Mouse (Mus musculus): ENCODE measurements around the gene Tfr2.

Tfr2 gene

DNA sequence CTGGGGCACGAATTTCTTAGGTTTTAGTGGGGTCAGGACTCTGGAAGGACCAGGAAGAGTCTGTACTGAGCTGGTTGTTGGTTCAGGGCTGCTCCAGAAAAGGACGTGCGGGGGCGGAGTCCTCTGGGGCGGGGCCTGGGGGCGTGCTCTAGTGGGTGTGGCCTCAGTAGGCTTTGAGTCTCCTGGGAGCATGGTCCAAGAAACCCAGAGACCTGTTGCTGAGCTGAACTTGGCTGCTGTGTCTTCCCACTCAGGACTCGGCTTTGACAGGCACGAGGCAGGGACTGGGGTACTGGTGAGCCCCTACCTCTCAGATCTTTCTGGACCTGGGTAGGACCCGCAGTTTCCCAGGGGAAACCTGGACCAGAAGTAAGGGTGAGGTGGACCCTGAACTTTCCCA lies at the start of gene Tfr2:
Gene Tfr2 (plus strand): TSS at position 176 of the 400 bp plus-strand sequence.
- DNase-seq (ENCODE audit: low spot score), result peak; percentile 71

DNA sequence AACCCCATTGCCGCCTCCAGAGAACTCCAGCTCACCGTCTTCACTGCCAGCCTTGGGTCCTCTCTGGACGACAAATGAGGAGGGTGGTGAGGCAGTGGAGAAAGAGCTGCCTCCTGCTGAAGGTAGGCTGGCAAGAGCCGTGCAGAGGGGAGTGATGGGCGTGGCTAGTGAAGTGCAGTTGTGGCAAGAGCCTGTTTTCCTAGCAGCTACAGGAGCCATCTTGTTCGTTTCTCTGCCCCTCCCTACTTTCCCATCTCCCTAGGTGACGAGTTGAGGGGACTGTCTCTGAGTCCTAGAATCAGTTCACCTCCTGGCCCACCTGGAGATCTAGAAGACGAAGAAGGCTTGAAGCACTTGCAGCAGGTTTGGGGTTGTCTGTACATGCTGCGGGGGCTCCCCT lies 47.8 kb upstream of the Tfr2 start:
- DNase-seq (ENCODE audit: low spot score), result no peak

DNA sequence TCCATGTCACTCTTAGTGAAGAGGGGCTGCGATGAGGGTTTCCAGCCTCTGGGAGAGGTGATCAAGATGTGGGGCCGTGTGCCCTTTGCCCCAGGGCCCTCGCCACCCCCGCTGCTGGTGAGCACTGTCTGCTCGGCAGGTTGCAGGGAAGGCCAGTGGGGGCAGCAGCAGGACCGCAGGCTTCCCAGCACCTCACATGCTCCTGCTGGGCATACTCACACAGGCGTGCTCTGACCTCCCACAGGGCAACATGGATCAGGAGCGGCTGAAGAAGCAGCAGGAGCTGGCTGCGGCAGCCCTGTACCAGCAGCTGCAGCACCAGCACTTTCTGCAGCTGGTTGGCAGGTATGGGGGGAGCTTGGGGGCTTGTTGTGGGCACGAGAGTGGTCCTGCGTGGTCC lies 46.9 kb upstream of the Tfr2 start:
- DNase-seq (ENCODE audit: low spot score), result no peak

DNA sequence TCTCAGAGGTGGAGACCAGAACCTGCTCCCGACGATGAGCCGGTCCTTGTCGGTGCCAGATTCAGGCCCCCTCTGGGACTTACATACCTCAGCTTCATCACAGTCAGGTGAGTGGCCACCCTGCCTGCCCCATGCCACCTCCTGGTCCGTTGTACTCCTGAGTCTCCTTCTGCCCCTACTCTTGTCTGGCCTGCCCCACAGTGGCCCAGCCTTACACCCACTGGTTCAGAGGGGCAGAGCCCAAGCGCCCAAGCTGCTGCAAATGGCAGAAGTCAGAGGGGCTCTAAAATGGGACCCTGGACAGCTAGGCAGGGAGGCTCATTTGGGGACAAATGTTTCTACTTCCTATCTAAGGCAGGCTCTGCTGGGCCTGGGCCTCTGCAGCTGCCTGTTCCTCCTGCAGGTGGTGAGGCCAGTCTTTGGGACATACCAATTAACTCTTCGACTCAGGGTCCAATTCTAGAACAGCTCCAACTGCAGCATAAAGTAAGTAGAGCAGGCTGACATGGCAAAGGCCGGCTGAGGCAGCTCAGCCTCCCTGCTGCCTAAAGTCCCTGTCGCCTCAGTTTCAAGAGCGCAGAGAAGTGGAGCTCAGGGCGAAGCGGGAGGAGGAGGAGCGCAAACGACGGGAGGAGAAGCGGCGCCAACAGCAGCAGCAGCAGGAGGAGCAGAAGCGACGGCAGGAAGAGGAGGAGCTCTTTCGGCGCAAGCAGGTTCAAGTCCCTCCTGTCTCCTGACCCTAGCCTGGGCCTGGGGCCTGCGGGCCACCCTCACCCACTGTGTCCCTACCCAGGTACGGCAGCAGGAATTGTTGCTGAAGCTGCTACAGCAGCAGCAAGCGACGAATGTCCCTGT lies 46.0 kb upstream of the Tfr2 start:
- no peak for DNase-seq (ENCODE audit: low spot score)

DNA sequence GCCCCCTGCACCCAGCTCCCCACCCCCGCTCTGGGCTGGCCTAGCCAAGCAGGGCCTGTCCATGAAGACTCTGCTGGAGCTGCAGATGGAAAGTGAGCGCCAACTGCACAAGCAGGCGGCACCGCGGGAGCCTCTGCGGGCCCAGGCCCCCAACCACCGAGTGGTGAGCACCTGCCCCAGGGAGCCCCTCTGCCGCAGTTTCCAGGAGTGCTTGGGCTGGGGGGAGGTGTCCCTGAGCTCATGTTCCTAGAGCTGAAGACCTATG lies 45.5 kb upstream of the Tfr2 start:
- no peak for DNase-seq (ENCODE audit: low spot score)

DNA sequence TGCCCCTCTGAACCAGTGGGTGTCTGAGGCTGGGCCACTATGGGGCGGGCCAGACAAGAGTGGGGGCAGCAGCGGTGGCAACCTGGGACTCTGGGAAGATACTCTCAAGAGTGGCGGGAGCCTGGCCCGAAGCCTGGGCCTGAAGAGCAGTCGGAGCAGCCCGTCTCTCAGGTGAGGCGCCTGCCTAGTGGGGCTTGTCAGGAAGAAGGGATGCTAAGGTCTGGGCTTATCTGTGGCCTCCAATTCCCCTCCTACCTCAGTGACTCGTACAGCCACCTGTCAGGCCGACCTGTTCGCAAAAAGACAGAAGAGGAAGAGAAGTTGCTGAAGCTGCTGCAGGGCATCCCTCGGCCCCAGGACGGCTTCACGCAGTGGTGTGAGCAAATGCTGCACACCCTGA lies 45.0 kb upstream of the Tfr2 start:
- DNase-seq (ENCODE audit: low spot score), result no peak

DNA sequence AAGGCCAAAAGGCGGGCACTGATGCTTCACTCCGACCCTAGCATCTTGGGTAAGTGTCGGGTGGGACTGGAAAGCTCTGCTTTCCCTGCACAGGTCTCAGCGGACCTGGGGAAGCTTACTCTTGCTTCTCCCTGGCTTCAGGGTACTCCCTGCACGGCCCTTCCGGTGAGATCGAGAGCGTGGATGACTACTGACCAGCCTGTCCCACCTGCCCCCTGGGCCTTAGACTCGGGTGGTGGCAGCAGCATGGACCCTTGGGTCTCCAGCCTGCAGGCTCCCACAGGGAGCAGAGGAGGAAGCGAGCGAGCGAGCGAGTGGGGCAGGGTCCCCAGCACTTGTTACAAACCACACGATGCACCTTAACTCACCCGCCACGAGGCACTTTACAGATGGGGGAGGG lies 44.1 kb upstream of the Tfr2 start:
- DNase-seq (ENCODE audit: low spot score), result no peak

DNA sequence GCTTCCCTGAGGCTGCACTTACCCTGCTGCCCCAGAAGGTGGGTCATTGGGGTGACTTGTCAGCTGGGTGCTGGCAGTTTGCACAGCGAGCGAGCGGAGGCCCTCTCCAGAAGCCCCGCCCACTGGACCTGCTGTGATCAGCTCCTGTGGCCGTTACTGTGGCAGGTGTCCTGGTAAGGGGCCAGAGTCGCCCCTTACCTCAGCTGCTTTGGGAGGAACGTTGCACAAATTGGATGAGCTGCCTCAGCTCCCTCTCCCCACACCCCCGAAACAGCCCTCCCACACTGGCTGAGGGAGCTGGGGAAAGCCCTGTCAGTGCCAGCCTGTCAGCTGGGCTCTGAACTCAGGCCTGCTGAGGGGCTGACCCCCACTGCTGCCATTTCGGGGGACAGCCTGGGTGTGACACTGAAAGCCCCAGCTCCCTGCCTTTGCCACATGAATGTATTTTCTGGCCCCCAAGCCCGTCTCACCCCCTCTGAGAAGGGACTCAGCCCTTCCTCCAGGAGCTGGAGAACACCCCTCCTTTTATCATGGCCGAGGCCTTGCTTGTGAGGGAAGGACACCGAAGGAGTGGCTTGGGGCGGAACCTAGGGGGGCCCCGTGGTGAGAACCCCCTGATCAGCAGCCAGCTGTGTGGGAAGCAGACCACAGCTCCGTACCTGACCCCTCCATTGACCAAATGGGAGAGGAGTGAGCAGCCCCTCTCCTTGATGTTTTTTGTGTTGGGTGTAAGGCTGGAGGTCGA lies 43.3 kb upstream of the Tfr2 start:
- no peak for DNase-seq (ENCODE audit: low spot score)

DNA sequence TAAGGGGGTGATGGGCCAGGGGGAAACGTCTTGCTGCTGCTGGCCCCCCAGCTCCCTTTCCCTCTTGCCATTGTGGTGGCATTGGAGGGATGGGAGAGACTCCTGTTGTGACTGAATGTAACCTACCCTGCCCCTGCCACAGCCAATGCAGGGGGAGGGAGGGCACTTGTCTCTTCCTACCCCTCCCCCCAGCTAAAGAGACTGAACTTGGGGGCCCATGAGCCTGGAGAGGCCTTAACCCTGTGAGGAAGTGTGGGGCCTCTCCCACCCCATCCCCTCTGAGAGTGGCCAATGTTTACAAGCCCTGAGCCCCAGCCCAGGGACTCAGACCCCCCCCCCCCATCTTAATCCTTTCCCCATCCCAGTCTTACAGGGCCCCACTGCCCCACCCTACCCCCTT lies 42.2 kb upstream of the Tfr2 start:
- no peak for DNase-seq (ENCODE audit: low spot score)

DNA sequence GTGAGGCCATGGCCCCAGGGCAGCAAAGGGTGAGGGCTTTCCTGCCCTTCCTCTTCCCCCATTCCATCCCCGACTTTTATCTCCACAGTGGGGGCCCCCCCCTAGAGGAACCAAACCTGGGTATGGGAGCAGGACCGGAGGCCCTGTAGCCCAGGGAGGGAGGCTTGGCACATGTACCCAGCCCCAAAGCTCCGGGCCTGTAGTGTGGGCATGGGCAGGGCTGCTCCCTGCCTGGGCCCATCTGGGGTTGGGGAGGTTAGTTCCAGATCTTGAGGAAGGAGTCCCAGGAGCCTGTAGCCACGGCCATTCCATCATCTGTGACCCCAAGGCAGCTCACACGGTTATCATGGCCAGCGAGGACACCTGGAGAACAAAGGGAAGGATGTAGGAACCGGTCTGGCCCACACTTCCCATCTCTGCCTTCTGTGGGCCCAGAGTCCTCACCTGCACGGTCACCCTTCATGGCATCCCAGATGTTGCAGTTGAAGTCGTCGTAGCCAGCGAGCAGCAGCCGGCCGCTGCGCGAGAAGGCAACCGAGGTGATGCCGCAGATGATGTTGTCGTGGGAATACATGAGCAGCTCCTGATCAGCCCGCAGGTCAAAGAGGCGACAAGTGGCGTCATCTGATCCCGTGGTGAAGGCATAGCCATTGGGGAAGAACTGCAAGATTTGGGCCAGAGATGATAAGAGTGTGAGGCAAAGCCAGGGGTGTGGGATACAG lies 41.2 kb upstream of the Tfr2 start:
- no peak for DNase-seq (ENCODE audit: low spot score)

DNA sequence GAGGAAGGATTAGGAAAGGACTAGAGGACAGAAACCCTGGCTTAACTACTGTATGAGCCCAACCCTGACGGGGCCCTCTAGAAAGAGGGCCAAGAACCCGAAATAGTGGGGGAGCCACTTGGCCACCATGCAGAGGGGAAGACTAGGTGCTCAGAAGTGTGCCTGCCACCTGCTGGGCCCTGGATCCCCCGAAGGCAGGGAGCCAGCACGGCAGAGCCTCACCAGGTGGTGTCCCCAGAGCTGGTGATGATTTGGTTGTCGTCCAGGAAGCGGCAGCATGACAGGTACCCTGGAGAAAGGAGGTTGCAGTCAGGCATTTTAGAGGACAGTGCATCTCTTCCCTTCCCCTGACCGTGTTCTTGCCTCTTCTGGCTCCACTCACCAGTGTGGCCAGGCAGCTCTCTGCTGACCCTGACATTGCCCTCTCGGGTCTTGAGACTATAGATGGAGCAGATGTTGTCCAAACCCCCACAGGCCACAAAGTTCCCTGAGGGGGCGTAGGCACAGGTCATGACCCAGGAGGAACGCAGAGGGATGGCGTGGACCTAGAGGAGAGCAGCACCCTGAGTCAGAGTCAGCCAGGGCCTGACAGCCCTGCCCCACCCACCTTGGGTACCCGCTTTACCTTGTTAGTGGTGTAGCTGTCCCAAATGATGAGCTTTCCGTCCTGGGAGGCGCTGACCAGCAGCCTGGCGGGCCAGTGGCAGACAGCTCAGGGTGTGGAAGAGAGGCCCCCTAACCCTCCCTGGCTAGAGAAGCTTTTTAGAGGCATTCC lies 40.2 kb upstream of the Tfr2 start:
- no peak for DNase-seq (ENCODE audit: low spot score)

DNA sequence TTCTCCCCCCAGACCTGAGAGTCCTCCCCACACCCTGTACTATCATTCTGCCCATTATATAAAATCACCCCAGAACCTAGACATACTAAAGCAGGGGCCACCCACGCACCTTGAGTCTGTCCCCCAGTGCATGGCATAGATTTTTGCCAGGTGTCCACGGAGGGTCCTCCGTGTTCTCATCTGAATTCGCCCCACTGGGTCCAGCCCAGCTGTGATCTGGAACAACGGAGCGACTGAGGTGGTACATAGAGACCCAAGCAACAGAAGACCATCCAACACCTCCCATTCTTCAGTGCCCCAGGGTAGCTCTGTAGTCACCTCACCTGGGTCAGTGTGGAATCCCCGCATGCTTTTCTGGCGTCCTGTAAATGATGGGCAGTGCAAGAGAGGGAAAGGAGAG lies 39.6 kb upstream of the Tfr2 start:
- DNase-seq (ENCODE audit: low spot score), result no peak

DNA sequence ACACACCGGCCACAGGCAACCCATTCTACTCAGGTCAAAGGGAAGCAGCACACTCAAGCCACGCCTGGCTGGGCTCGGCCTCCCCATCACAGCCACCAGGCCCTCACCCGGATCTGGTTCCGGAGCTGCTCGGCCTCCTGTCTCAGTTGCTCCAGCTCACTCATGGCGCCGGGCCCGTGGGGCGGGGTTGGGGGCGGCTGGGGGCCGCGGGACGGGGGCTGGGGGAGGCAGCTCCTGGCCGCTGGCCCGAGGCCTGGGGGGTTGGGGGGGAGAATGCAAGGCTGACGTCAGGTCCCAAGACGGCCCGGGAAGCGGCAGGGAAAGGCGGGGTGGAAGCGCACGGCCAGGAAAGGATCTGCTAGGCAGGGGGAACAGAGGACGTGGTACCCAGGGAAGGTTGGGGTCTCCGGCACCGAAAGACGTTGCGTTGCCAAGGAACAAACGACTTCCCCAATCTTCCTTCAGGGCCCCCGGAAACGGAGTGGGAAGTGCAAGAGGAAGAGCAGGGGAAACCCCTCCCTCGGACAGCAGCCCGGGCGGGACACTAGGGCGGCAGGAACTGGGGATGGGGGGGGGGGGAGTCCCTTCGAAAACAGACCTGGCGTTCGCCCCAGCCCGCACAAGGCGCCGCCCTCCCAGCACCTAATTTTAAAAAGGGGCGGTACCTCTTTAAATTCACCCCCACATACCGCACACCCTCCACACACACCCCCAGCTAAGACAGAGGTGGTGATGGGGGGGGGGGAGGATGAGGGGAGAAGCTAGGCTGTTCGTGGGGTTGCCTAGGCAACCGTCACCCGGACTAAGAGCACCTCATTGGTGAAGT lies 38.8 kb upstream of the Tfr2 start:
- DNase-seq (ENCODE audit: low spot score), result peak; percentile 72

DNA sequence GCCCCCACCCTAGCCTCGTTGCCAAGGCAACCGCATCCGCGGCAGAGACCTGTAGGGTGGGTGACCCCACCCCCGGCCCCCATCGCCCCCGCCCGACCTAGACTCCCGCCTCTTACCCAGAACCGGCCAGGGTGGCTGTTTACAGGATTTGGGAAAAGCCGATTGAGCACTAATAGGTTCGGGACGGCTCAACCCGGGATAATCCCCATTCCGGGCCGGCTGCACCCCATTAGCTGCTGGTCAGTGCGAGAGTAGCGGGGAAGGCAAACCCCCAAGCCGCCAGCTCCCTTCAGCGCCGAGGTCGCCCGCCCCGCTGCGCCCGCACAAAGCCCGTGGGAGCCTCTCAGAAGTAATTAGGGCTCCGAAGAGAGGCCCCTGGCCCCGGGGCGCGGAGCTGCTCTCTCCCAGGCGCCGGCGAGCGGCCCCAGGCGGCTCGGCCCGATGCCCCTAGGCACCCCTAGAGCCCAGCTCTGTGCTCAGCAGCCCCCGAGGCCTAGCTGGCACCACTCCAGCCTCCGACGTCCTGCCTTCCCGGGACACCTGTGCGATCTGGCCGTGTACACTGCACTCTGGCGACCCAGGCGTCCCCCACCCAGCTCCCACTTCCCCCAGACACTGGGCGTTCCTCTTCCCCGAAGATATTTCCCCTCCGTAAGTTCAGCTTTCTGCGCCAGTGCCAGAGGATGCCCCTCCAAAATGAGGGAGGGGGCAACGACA lies 38.1 kb upstream of the Tfr2 start:
- peak; percentile 70 for DNase-seq (ENCODE audit: low spot score)

DNA sequence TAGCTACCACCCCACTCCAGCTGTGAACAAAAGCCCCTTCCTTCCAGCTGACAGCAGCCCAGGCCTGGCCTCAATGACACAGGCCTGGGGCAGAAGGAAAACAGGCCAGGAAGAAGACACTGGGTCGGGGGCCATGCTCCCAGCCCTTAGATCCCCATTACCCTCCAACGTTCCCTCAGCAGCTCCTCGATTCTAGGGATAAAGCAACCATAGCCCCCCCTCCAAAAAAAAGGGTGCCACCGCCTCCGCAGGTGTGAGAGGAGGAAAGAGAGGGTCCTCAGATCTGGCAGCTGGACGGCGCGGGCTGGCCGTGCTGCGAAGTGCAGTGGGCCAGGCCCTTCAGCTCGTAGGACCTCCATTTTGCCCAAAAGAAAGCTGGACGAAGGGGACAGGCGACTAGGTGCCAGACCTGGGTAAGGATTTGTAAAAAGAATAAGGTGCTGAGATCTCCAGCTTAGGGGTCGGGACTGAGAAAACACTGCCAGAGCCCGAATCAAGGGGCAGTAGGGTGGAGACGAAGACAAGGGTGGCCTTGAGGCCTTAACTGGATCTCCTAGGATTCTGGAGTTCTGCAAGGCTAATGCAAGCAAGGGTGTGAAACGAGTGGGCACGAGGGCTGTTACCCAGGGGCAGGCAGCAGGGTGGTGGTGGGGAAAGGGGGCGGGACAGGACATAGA lies 37.4 kb upstream of the Tfr2 start:
- DNase-seq (ENCODE audit: low spot score), result no peak

DNA sequence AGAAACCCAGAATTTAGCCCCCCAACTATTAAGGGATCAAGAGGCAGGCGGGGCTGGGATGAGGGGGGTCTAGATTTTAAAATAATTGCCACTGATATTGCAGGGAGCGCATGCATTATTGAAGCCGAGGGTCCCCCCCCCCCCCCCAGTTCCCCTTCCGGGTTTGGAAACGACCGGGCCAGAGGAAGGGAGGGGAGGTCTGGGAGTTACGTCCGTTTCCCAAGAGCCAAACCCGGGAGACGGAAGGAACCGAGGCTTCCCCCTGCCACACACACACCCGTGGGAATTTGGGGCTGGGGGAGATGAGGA lies 36.9 kb upstream of the Tfr2 start:
- DNase-seq (ENCODE audit: low spot score), result no peak

DNA sequence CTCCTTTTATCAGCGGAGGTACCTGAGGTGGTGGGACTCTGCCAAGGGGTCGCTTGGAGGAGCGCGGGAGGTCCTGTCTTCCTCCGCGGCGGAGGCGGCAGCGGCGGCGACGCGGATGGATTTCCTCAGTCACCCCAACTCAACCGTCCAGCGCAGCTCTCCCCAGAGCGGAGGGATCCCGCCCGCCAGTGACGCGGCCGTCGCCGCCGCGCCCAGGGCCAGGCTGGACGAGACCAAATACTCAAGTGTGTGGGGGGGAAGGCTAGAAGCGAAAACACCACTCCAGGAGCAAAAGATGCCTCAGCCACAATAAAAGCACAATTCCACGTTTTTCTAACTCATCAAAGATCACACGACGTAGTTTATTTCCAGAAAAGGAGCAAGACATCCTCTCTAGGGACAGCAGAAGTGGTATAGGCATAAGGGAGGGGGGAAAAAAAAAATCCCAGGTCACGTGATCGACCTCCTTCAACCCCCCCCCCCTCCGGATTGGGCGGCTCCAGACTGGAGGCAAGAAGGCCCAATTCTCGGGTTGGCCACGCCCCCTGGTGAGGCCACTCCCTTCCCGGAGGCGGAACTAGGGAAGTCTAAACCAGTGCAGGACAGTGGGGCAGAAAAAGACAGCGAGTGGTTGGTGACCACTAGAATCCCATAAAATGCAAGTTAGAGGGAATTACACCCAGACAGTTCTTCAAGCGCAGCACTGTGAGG lies 36.4 kb upstream of the Tfr2 start, which contains the start of the genes Epo and Gnb2:
Gene Epo (minus strand): TSS at position 126 of the 711 bp plus-strand sequence.
Gene Gnb2 (minus strand): TSS at position 394 of the 711 bp plus-strand sequence.
- DNase-seq (ENCODE audit: low spot score), result peak; percentile 97

DNA sequence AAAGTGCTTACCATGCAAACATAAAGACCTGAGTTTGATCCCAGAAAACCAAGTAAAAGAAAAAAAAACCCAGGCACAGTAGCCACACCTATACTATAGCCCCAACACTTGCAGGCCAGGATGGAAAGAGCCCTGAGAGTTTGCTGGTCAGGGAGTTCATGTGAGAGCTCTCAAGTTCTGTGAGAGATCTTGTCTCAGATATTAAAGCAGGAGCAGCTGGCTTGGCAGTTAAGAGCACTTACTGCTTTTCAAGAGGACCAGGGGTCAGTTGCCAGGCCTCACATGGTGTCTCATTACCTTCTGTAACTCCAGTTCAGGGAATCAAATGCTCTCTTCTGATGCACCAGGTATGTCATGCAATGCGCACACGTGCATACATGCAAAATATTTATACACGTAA lies 34.9 kb upstream of the Tfr2 start:
- no peak for DNase-seq (ENCODE audit: low spot score)

DNA sequence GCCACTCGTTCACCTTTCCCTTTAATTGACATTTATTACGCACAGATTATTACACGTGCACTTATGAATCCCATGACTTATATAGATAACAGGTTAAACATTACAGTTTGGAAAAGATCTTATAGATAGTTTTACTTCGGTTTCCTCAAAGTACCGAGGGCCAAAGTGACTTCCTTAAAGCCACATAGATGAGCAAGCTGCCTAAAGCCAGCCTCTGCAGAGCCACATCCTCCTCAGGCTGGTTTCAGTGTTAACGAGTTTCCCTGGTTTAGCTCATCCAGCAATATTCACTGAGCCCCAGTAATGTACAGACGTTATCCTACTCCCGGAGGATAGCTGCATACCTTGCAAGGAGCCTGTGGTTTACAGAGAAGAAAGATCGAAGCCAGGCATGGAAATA lies 34.3 kb upstream of the Tfr2 start:
- DNase-seq (ENCODE audit: low spot score), result no peak

DNA sequence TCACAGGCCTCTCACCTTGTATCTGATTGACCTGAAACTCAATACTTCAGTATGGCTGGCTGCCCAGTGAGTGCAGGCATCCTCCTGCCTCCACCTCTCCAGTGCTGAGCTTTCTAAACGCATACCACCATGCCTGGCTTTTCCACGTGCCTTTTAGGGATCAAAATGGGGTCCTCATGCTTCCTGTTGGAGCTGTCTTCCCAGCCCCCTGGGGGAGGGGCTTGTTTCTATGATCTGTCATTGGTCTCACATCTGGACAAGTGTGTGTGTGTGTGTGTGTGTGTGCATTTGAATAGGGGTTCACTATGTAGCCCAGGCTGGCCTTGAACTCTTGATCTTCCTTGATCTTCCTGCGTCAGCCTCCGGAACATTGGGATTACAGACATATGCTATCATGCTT lies 32.2 kb upstream of the Tfr2 start:
- no peak for DNase-seq (ENCODE audit: low spot score)
